Comparison of ENCODE assay signal across 12 mouse cellular contexts in the genomic region with DNA sequence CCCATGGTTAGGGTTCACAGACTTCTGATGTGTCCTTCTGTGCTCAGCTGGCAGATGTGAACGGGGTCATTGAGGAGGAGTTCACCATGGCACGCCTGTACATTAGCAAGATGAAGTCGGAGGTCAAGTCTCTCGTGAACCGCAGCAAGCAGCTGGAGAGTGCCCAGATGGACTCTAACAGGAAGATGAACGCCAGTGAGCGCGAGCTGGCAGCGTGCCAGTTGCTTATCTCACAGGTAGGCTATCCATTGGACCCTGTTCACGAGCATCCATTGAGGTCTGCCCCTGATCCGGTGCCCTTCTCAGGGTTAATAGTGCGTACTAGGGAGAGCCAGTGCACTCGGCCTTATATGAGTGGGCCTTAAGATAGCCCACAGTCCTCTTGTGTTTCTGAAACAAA.
DNase-seq lines count a peak whose midpoint lies in the region.
"Had no signal": no experiment of that assay in that cellular context is flagged by ENCODE, and none has a peak within 500 bp of the region (broad histone marks: within the 10 kb centered on the region; RNA-seq: fewer than 3 reads in every experiment).

No protein-coding gene starts in this region.

- peak; percentile 45 for DNase-seq in cerebellum, adult 9-10 months
- no peak for DNase-seq in cerebellum, adult 11 months
- DNase-seq in kidney, postnatal 10 days, result peak; percentile 36
- DNase-seq in kidney, postnatal 14 days, result no peak
- DNase-seq: adrenal gland, adult 2 months; adrenal gland, postnatal 10 days; adrenal gland, postnatal 25 days; cerebellum, adult 11-12 months; cerebellum, adult 2 months; cerebellum, adult 9-11 months; cerebellum, postnatal 36 days; embryo, embryonic 11 days had no signal

Comparison
In these comparisons a context has a peak if more than half of its experiments do, and no peak if none do; other contexts are left out.
1. DNase-seq: peak in cerebellum, adult 9-10 months (single experiment) and kidney, postnatal 10 days (single experiment); none in cerebellum, adult 11 months (single experiment) and kidney, postnatal 14 days (single experiment).